Mouse (Mus musculus): ENCODE data around the gene Pamr1. TPM values are rescaled to one million over a fixed set of nuclear protein-coding genes. Genes with fewer than 3 reads are reported as not detected.

Pamr1 gene
- polyA plus RNA-seq, 1 experiment from 2014 or later = 32.5 TPM

DNA sequence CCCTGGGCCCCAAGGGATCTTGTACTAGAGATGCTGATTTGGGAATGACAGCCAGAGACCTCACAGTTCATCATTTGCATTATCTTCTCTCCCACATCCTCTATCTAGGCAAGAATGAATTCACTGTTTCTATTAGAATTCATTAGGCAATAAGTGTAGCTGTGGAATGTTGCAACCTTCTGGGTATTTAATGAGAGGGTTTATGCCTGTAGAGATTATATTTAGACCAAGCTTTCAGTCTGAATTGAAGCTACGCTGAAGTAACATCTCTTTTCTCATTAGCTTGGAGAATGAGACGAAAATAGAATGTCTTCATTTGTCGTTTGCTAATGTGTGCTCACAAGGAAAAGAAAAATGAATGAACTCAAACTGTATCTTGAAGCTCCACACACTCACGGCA is 100.5 kb downstream of the Pamr1 start:
- H3K9me3 ChIP-seq = no peaks in the 10 kb centered on the region
- ATAC-seq (ENCODE audit: insufficient read depth, low FRiP score, low read depth) = no peak
- 0 out of 2 replicates have a peak, but pooled peaks cover 3% of the 10 kb centered on the region for H3K27me3 ChIP-seq (replicated peaks)
- no peak overlapping the region for H3K4me2 ChIP-seq
- H3K27ac ChIP-seq = no peak overlapping the region
- no peak overlapping the region for H3K9ac ChIP-seq
- H3K4me3 ChIP-seq (replicated peaks) = no peak overlapping the region
- H3K36me3 ChIP-seq = no peaks in the 10 kb centered on the region
- WGBS = 79% methylated on average over 4 of the region's 4 CpGs
- no peaks in the 10 kb centered on the region for H3K4me1 ChIP-seq

DNA sequence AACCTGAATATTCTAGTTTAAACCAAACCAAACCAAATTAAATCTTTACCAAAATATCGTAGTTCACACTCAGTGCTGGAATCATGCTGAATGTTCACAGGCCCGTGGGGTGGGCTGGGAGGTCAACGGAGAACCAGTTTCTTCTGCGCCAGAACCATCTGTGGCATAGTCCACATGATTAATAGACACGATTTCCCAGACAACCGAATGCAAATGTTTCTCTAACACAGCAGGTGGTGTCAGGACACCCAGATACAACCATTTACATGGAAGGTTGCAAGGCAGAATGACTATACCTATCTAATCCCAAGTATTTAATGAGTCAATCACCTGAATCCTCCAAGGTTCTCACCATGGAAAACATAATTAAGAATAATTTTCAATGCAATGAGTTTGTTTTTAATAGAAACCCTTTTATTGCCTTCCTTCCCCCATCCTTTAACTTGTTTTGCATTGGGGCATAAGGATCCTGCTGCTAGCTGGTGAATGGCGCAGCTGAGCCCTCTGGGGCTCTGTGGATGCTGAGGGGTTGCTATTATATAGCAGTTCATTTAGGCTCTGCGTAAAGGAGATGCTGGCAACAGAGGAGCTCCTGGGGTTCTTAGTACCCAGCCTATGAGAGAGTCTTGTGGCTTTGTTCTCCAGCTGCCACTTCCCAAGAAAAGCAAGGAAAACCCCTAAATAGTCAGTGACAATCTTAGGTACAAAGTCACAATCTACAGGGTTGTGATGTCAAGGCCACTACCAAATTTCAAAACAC is 106.3 kb downstream of the Pamr1 start:
- H3K4me2 ChIP-seq = no peak overlapping the region
- WGBS = 63% methylated on average over 8 of the region's 8 CpGs
- no peak overlapping the region for H3K9ac ChIP-seq
- H3K27me3 ChIP-seq (replicated peaks) = peaks cover 39% of the 10 kb centered on the region
- H3K36me3 ChIP-seq = no peaks in the 10 kb centered on the region
- no peaks in the 10 kb centered on the region for H3K9me3 ChIP-seq
- H3K4me3 ChIP-seq (replicated peaks) = no peak overlapping the region
- no peak overlapping the region for H3K27ac ChIP-seq
- peaks cover 9% of the 10 kb centered on the region; the same call in 1 of the 2 replicates for H3K4me1 ChIP-seq
- no peak for ATAC-seq (ENCODE audit: insufficient read depth, low FRiP score, low read depth)

- Histone ChIP-seq H3K4me2 (no peak overlapping the region), H3K4me1 (peaks cover 9% of the 10 kb centered on the region; the same call in 1 of the 2 replicates), H3K9me3 (no peaks in the 10 kb centered on the region), H3K9ac (no peak overlapping the region), H3K27ac (no peak overlapping the region), H3K4me3 (replicated peaks) (no peak overlapping the region), H3K27me3 (replicated peaks) (peaks cover 39% of the 10 kb centered on the region), H3K36me3 (no peaks in the 10 kb centered on the region)
- WGBS = 19% methylated on average over 7 of the region's 7 CpGs
- no peak for ATAC-seq (ENCODE audit: insufficient read depth, low FRiP score, low read depth)
Measured at GRCm38 (mm10) chr2:102657726-102658125, 107.9 kb downstream of the Pamr1 start.

- peak; percentile 18; the same call in 1 of the 2 replicates for ATAC-seq (ENCODE audit: insufficient read depth, low FRiP score, low read depth)
- Histone ChIP-seq H3K9ac (peak within 1 kb of the TSS; percentile 5; the same call in 1 of the 2 replicates), H3K27me3 (replicated peaks) (peaks cover 39% of the 10 kb centered on the region), H3K27ac (no peak within 1 kb of the TSS), H3K4me2 (peak within 1 kb of the TSS; percentile 99), H3K36me3 (no peaks in the 10 kb centered on the region), H3K4me1 (peaks cover 10% of the 10 kb centered on the region; the same call in 1 of the 2 replicates), H3K9me3 (no peaks in the 10 kb centered on the region), H3K4me3 (replicated peaks) (peak within 1 kb of the TSS; percentile 59)
- under 1% methylated on average over 20 of the region's 20 CpGs for WGBS
Measured at GRCm38 (mm10) chr2:102658163-102658660, 108.4 kb downstream of the Pamr1 start, which contains the start of gene Slc1a2. Slc1a2 (plus strand) TSS chr2:102658659.

GRCm38 (mm10) chr2:102658661-102659520 is 109.1 kb downstream of the Pamr1 start:
- ATAC-seq (ENCODE audit: insufficient read depth, low FRiP score, low read depth) = peak; percentile 67; the same call in 1 of the 2 replicates
- Histone ChIP-seq H3K9ac (peak overlapping the region; percentile 5; the same call in 1 of the 2 replicates), H3K4me1 (peaks cover 13% of the 10 kb centered on the region; the same call in 1 of the 2 replicates), H3K27ac (no peak overlapping the region), H3K4me2 (peak overlapping the region; percentile 99), H3K27me3 (replicated peaks) (peaks cover 39% of the 10 kb centered on the region), H3K9me3 (no peaks in the 10 kb centered on the region), H3K36me3 (no peaks in the 10 kb centered on the region), H3K4me3 (replicated peaks) (peak overlapping the region; percentile 59)
- WGBS = under 1% methylated on average over 80 of the region's 80 CpGs

DNA sequence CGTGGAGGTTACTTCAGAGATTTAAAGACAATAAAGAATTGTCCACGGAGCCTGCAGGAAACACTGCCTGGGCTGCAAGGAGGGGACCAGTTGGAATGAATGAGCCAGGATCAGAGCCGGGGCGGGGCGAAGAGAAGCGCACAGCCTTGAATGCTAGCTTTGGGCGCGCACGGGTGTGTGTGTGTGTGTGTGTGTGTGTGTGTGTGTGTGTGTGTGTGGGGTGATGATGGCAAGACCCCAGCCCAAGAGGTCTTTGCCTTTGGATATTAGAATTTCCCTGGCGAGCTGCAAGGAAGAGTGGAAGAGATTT is 109.7 kb downstream of the Pamr1 start:
- Histone ChIP-seq H3K4me3 (replicated peaks) (peak overlapping the region; percentile 59), H3K27ac (no peak overlapping the region), H3K9ac (no peak overlapping the region), H3K9me3 (no peaks in the 10 kb centered on the region), H3K36me3 (no peaks in the 10 kb centered on the region), H3K4me1 (peaks cover 13% of the 10 kb centered on the region; the same call in 1 of the 2 replicates), H3K4me2 (peak overlapping the region; percentile 99), H3K27me3 (replicated peaks) (peaks cover 37% of the 10 kb centered on the region)
- no peak for ATAC-seq (ENCODE audit: insufficient read depth, low FRiP score, low read depth)
- WGBS = 0% methylated on average over 9 of the region's 10 CpGs

DNA sequence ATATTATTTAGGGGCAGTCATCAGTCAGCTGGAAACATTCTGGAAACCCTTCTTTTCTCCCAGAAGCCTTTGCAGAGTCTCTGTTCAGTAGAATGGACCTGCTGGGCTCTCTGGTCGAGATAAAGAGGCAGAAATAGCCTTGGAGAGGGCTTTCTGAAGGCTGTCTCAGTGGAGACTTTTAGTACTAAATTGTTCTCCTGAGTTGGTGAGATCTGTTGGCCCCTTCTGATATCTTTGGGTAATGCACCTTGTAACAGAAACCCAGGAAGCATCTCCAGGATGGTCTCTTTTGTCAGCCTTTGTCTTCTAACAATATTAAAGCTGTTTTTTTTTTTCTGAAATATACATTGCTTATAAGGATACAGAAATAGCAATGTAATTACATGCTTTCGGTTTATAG is 111.2 kb downstream of the Pamr1 start:
- WGBS = 67% methylated on average over 2 of the region's 2 CpGs
- Histone ChIP-seq H3K27me3 (replicated peaks) (peaks cover 35% of the 10 kb centered on the region), H3K9me3 (no peaks in the 10 kb centered on the region)

DNA sequence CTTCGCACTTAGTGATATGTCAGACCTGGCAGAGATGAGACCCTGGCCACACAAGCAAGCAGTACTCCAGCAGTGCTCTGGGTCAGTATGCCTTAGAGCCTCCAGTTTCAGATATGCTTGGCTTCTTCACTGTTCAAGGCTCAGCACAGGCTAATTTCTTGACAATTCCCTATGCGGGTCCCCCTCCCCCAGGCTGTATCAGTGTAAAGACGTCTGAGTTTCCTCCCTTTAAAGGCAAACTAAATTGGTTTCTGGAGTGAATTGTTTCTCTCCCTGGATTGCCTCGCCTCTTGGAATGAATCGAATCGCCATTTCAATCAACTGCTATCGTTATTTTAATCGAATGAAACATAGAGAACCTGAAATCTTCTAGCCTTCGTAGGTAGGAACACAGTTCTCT is 113.1 kb downstream of the Pamr1 start:
- ATAC-seq (ENCODE audit: insufficient read depth, low FRiP score, low read depth) = no peak
- Histone ChIP-seq H3K4me1 (peaks cover 13% of the 10 kb centered on the region; the same call in 1 of the 2 replicates), H3K27ac (no peak overlapping the region), H3K4me2 (no peak overlapping the region), H3K9me3 (no peaks in the 10 kb centered on the region), H3K9ac (no peak overlapping the region), H3K36me3 (no peaks in the 10 kb centered on the region), H3K27me3 (replicated peaks) (peaks cover 29% of the 10 kb centered on the region), H3K4me3 (replicated peaks) (no peak overlapping the region)
- WGBS = 57% methylated on average over 9 of the region's 9 CpGs

More for the DNA sequence above, 111.2 kb downstream of the Pamr1 start:
- H3K4me2 ChIP-seq = no peak overlapping the region
- H3K36me3 ChIP-seq = no peaks in the 10 kb centered on the region
- no peak for ATAC-seq (ENCODE audit: insufficient read depth, low FRiP score, low read depth)
- H3K4me3 ChIP-seq (replicated peaks) = no peak overlapping the region
- no peak overlapping the region for H3K27ac ChIP-seq
- H3K9ac ChIP-seq = no peak overlapping the region
- peaks cover 13% of the 10 kb centered on the region; the same call in 1 of the 2 replicates for H3K4me1 ChIP-seq

- Histone ChIP-seq H3K4me1 (peaks cover 9% of the 10 kb centered on the region; the same call in 1 of the 2 replicates), H3K27me3 (replicated peaks) (peaks cover 26% of the 10 kb centered on the region), H3K27ac (no peak overlapping the region), H3K9ac (no peak overlapping the region), H3K4me2 (no peak overlapping the region), H3K9me3 (no peaks in the 10 kb centered on the region), H3K4me3 (replicated peaks) (no peak overlapping the region), H3K36me3 (no peaks in the 10 kb centered on the region)
- ATAC-seq (ENCODE audit: insufficient read depth, low FRiP score, low read depth) = no peak
- 21% methylated on average over 6 of the region's 6 CpGs for WGBS
Measured at GRCm38 (mm10) chr2:102663339-102663738, 113.5 kb downstream of the Pamr1 start.

DNA sequence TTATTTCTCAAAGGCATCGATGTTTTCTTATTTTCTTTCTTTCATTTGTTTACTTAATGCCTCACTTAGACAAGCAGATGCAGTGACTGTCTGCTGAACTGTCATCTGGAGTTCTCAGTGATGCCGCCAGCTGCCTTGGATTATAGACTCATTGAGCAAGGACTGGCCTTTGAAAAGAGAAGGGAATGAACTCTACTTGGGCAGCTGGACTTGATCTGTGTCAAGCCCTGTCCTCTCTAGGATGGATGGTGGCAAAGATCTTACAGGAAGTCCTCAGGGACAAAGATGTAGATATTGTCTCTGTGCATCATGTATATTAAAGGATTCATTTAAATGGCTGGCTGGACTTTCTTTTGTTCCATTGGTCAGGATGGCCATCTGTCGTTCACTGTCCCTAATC is 114.1 kb downstream of the Pamr1 start:
- peaks cover 22% of the 10 kb centered on the region for H3K27me3 ChIP-seq (replicated peaks)
- H3K36me3 ChIP-seq = no peaks in the 10 kb centered on the region
- H3K4me3 ChIP-seq (replicated peaks) = no peak overlapping the region
- H3K9me3 ChIP-seq = no peaks in the 10 kb centered on the region
- ATAC-seq (ENCODE audit: insufficient read depth, low FRiP score, low read depth) = no peak
- H3K4me2 ChIP-seq = no peak overlapping the region
- 0 out of 2 replicates have a peak, but pooled peaks cover 8% of the 10 kb centered on the region for H3K4me1 ChIP-seq
- no peak overlapping the region for H3K27ac ChIP-seq
- H3K9ac ChIP-seq = no peak overlapping the region
- 59% methylated on average over 3 of the region's 3 CpGs for WGBS

DNA sequence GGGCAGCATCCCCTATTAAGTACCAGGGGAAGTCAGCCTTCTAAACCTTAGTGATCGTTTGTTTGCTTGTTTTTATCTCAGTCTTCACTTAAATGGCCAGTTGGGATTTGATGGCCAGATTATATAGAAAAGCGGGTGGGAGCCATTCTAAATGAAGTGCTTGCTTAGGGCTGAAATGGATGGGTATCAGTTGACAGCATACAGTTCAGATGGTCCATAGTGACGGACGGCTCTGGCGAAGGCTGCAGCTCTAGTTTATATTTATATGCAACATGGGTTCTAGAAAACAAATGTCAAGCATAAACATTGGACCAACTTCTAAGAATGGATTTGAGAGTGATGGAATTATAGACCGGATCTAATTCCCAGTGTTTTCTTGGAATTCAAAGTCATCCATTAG is 118.2 kb downstream of the Pamr1 start:
- 0 out of 2 replicates have a peak, but pooled peaks cover 4% of the 10 kb centered on the region for H3K4me1 ChIP-seq
- no peaks in the 10 kb centered on the region for H3K9me3 ChIP-seq
- H3K4me2 ChIP-seq = no peak overlapping the region
- H3K27me3 ChIP-seq (replicated peaks) = no peaks in the 10 kb centered on the region
- H3K36me3 ChIP-seq = no peaks in the 10 kb centered on the region
- H3K4me3 ChIP-seq (replicated peaks) = no peak overlapping the region
- no peak for ATAC-seq (ENCODE audit: insufficient read depth, low FRiP score, low read depth)
- WGBS = 59% methylated on average over 6 of the region's 6 CpGs
- H3K27ac ChIP-seq = no peak overlapping the region
- H3K9ac ChIP-seq = no peak overlapping the region

All from stomach, embryonic 15.5 days (tissue).